Mouse (Mus musculus): ENCODE results near the gene Olfr206. TPM values are rescaled to one million over a fixed set of nuclear protein-coding genes. Genes with fewer than 3 reads are reported as not detected.

Olfr206 gene
- polyA plus RNA-seq, 2 experiments = not detected

DNA sequence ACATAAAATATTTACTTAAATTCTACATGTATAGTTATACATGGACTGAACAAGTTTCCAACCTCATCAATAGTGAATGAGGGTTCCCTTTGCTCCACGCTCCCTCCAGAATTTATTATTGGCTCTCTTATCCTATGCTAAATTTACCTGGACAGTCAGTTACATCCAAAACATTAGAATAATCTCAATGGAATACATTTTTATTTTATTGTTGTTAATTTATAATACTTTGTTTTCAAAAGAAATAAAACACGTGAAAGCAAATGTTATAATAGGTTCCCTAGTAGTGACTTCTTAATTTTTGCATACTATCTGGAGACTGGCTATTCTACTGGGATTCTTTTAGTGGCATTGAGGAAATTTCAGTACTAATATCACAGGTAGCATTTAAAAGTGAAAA, 50.5 kb downstream of the Olfr206 start, which contains the start of gene Olfr203:
Olfr203 (plus strand) TSS at position 301 of the 400 bp plus-strand sequence.
- Histone ChIP-seq H3K4me3 (replicated peaks; ENCODE audit: low read length) (no peak within 1 kb of the TSS), H3K9ac (ENCODE audit: low read depth, low read length, severe bottlenecking) (no peak within 1 kb of the TSS), H3K27me3 (ENCODE audit: control insufficient read depth, insufficient read depth, low read length) (no peaks in the 10 kb centered on the region), H3K36me3 (ENCODE audit: control insufficient read depth, insufficient read depth, low read length) (no peaks in the 10 kb centered on the region), H3K9me3 (ENCODE audit: control insufficient read depth, low read length) (no peaks in the 10 kb centered on the region), H3K27ac (replicated peaks; ENCODE audit: low read depth, low read length) (no peak within 1 kb of the TSS), H3K4me2 (replicated peaks; ENCODE audit: low read depth, low read length, severe bottlenecking) (no peak within 1 kb of the TSS), H3K4me1 (ENCODE audit: control insufficient read depth, insufficient read depth, low read length) (no peaks in the 10 kb centered on the region)
- no peak for TF ChIP-seq POLR2A (IDR thresholded peaks at IDR 0.05; ENCODE audit: borderline replicate concordance, extremely low read depth, insufficient read depth, insufficient read length)
- no peak for DNase-seq (ENCODE audit: low spot score)
- ATAC-seq (ENCODE audit: low FRiP score, low read depth) = no peak
- 81% methylated on average over 2 of the region's 2 CpGs for WGBS

Other genes with a start within 250 kb of the Olfr206 start
- gene Olfr193, start 237.4 kb downstream of the Olfr206 start, polyA plus RNA-seq (2012; rRNA removed) = not detected in 2 replicates
- gene Olfr193, start 237.4 kb downstream of the Olfr206 start, polyA plus RNA-seq (2014; fragmentation: Nextera tagmentation; extraction: Ambion mirVana) = not detected in 2 replicates
- gene Olfr194, start 228.2 kb downstream of the Olfr206 start, polyA plus RNA-seq (2012; rRNA removed) = not detected in 2 replicates
- gene Olfr194, start 228.2 kb downstream of the Olfr206 start, polyA plus RNA-seq (2014; fragmentation: Nextera tagmentation; extraction: Ambion mirVana) = not detected in 2 replicates
- gene Olfr195, start 202.2 kb downstream of the Olfr206 start, polyA plus RNA-seq (2012; rRNA removed) = not detected in 2 replicates
- gene Olfr195, start 202.2 kb downstream of the Olfr206 start, polyA plus RNA-seq (2014; fragmentation: Nextera tagmentation; extraction: Ambion mirVana) = not detected in 2 replicates
- gene Olfr196, start 178.8 kb downstream of the Olfr206 start, polyA plus RNA-seq (2012; rRNA removed) = not detected in 2 replicates
- not detected in 2 replicates for gene Olfr196, start 178.8 kb downstream of the Olfr206 start, polyA plus RNA-seq (2014; fragmentation: Nextera tagmentation; extraction: Ambion mirVana)
- gene Olfr198, start 145.7 kb downstream of the Olfr206 start, polyA plus RNA-seq (2012; rRNA removed) = not detected in 2 replicates
- gene Olfr198, start 145.7 kb downstream of the Olfr206 start, polyA plus RNA-seq (2014; fragmentation: Nextera tagmentation; extraction: Ambion mirVana) = not detected in 2 replicates
- not detected in 2 replicates for gene Olfr199, start 129.5 kb downstream of the Olfr206 start, polyA plus RNA-seq (2012; rRNA removed)
- not detected in 2 replicates for gene Olfr199, start 129.5 kb downstream of the Olfr206 start, polyA plus RNA-seq (2014; fragmentation: Nextera tagmentation; extraction: Ambion mirVana)
- not detected in 2 replicates for gene Olfr201, start 76.6 kb downstream of the Olfr206 start, polyA plus RNA-seq (2012; rRNA removed)
- not detected in 2 replicates for gene Olfr201, start 76.6 kb downstream of the Olfr206 start, polyA plus RNA-seq (2014; fragmentation: Nextera tagmentation; extraction: Ambion mirVana)
- gene Olfr202, start 62.5 kb downstream of the Olfr206 start, polyA plus RNA-seq (2012; rRNA removed) = not detected in 2 replicates
- gene Olfr202, start 62.5 kb downstream of the Olfr206 start, polyA plus RNA-seq (2014; fragmentation: Nextera tagmentation; extraction: Ambion mirVana) = not detected in 2 replicates
- not detected in 2 replicates for gene Olfr203, start 50.4 kb downstream of the Olfr206 start, polyA plus RNA-seq (2012; rRNA removed)
- gene Olfr203, start 50.4 kb downstream of the Olfr206 start, polyA plus RNA-seq (2014; fragmentation: Nextera tagmentation; extraction: Ambion mirVana) = not detected in 2 replicates
- not detected in 2 replicates for gene Olfr204, start 31.0 kb downstream of the Olfr206 start, polyA plus RNA-seq (2012; rRNA removed)
- gene Olfr204, start 31.0 kb downstream of the Olfr206 start, polyA plus RNA-seq (2014; fragmentation: Nextera tagmentation; extraction: Ambion mirVana) = not detected in 2 replicates
- gene Olfr205, start 18.1 kb downstream of the Olfr206 start, polyA plus RNA-seq (2012; rRNA removed) = not detected in 2 replicates
- gene Olfr205, start 18.1 kb downstream of the Olfr206 start, polyA plus RNA-seq (2014; fragmentation: Nextera tagmentation; extraction: Ambion mirVana) = not detected in 2 replicates
- gene Olfr209, start 14.7 kb upstream of the Olfr206 start, polyA plus RNA-seq (2012; rRNA removed) = not detected in 2 replicates
- gene Olfr209, start 14.7 kb upstream of the Olfr206 start, polyA plus RNA-seq (2014; fragmentation: Nextera tagmentation; extraction: Ambion mirVana) = not detected in 2 replicates
- 0.01 and 0.06 TPM in 2 replicates for gene Gabrr3, start 58.1 kb upstream of the Olfr206 start, polyA plus RNA-seq (2012; rRNA removed)
- 0.07 TPM in 1 of 2 replicates, not detected in the other for gene Gabrr3, start 58.1 kb upstream of the Olfr206 start, polyA plus RNA-seq (2014; fragmentation: Nextera tagmentation; extraction: Ambion mirVana)
- 15.4 and 18.3 TPM in 2 replicates for gene Riox2, start 122.5 kb upstream of the Olfr206 start, polyA plus RNA-seq (2012; rRNA removed)
- gene Riox2, start 122.5 kb upstream of the Olfr206 start, polyA plus RNA-seq (2014; fragmentation: Nextera tagmentation; extraction: Ambion mirVana) = 30.4 and 32.4 TPM in 2 replicates

Data from limb, embryonic 14.5 days (tissue).